Mouse (Mus musculus) stomach, embryonic 15.5 days (tissue): ENCODE measurements at regions not wholly inside any gene's neighbourhood (a gene's known extent, or its start where the extent isn't known, plus 50 kb on each side); places are given as distances from the start of the nearest gene placed in this dataset.
A peak's percentile ranks its signal among the peaks of the same experiment; 100 is the strongest.

Source experiments
- ATAC-seq: fragments of 200-750 bp; cut with Nextera tagmentation; 2 replicates; pipeline ENCODE4 v1.8.0; 2017; ENCODE audit warnings: low read depth, moderate number of reproducible peaks, moderate TSS enrichment; ENCODE audit not compliant: insufficient read depth, low FRiP score
- H3K27ac ChIP-seq: fragments of 300-500 bp; sonication (generic); 2 replicates; pipeline ENCODE4 v1.5.1; 2015; ENCODE audit warnings: mild to moderate bottlenecking, inconsistent platforms
- H3K27me3 ChIP-seq: fragments of 300-500 bp; sonication (generic); replicated peaks from 2 replicates; pipeline ENCODE4 v1.6.1; 2015; ENCODE audit warnings: inconsistent platforms
- H3K36me3 ChIP-seq: fragments of 300-500 bp; sonication (generic); 2 replicates; pipeline ENCODE4 v1.6.1; 2015; ENCODE audit warnings: inconsistent platforms
- H3K4me1 ChIP-seq: fragments of 300-500 bp; sonication (generic); 2 replicates; pipeline ENCODE4 v1.6.1; 2015; ENCODE audit warnings: inconsistent platforms
- H3K4me2 ChIP-seq: fragments of 300-500 bp; sonication (generic); 2 replicates; pipeline ENCODE4 v1.6.1; 2015; ENCODE audit warnings: mild to moderate bottlenecking, inconsistent platforms
- H3K4me3 ChIP-seq: fragments of 300-500 bp; sonication (generic); replicated peaks from 2 replicates; pipeline ENCODE4 v1.5.1; 2015; ENCODE audit warnings: inconsistent platforms
- H3K9ac ChIP-seq: fragments of 300-500 bp; sonication (generic); 2 replicates; pipeline ENCODE4 v1.6.1; 2015; ENCODE audit warnings: inconsistent platforms
- H3K9me3 ChIP-seq: fragments of 300-500 bp; sonication (generic); 2 replicates; pipeline ENCODE4 v1.6.1; 2016; ENCODE audit warnings: inconsistent platforms
- WGBS: fragments of 180-500 bp; shearing (Covaris S2); methylation state at CpG from one replicate; pipeline ENCODE4 v1.1.7; 2015; 5-methylcytosine and 5-hydroxymethylcytosine counted together

GRCm38 (mm10) chr4:8413307-8413706 lies 174.5 kb upstream of the Car8 start:
- no peaks in the 10 kb centered on the region for H3K4me1 ChIP-seq
- no peak overlapping the region for H3K27ac ChIP-seq
- H3K9me3 ChIP-seq = no peaks in the 10 kb centered on the region
- H3K9ac ChIP-seq = no peak overlapping the region
- ATAC-seq = no peak
- no peaks in the 10 kb centered on the region for H3K27me3 ChIP-seq
- no peaks in the 10 kb centered on the region for H3K36me3 ChIP-seq
- H3K4me2 ChIP-seq = no peak overlapping the region
- no peak overlapping the region for H3K4me3 ChIP-seq

GRCm38 (mm10) chr4:8400069-8400468 lies 161.2 kb upstream of the Car8 start:
- Histone ChIP-seq H3K9me3 (no peaks in the 10 kb centered on the region), H3K4me2 (no peak overlapping the region), H3K4me1 (0 out of 2 replicates have a peak, but pooled peaks cover 2% of the 10 kb centered on the region), H3K27me3 (no peaks in the 10 kb centered on the region), H3K36me3 (no peaks in the 10 kb centered on the region), H3K27ac (no peak overlapping the region), H3K4me3 (no peak overlapping the region), H3K9ac (no peak overlapping the region)
- 85% methylated on average over 2 of the region's 2 CpGs for WGBS
- ATAC-seq = no peak

- Histone ChIP-seq H3K4me3 (no peak overlapping the region), H3K36me3 (no peaks in the 10 kb centered on the region), H3K27me3 (no peaks in the 10 kb centered on the region), H3K4me1 (0 out of 2 replicates have a peak, but pooled peaks cover 2% of the 10 kb centered on the region), H3K4me2 (no peak overlapping the region), H3K9me3 (no peaks in the 10 kb centered on the region), H3K9ac (no peak overlapping the region), H3K27ac (no peak overlapping the region)
- 57% methylated on average over 1 of the region's 1 CpGs for WGBS
- no peak for ATAC-seq
Measured at GRCm38 (mm10) chr4:8399430-8399829, 160.6 kb upstream of the Car8 start.

GRCm38 (mm10) chr4:8398969-8399368 lies 160.1 kb upstream of the Car8 start:
- Histone ChIP-seq H3K36me3 (no peaks in the 10 kb centered on the region), H3K4me2 (no peak overlapping the region), H3K9me3 (no peaks in the 10 kb centered on the region), H3K4me1 (0 out of 2 replicates have a peak, but pooled peaks cover 2% of the 10 kb centered on the region), H3K27me3 (no peaks in the 10 kb centered on the region), H3K27ac (no peak overlapping the region), H3K4me3 (no peak overlapping the region), H3K9ac (no peak overlapping the region)
- ATAC-seq = 0 out of 2 replicates have a peak, but pooled peaks have one; percentile 50
- 56% methylated on average over 4 of the region's 4 CpGs for WGBS

- H3K9me3 ChIP-seq = no peaks in the 10 kb centered on the region
- H3K36me3 ChIP-seq = no peaks in the 10 kb centered on the region
- ATAC-seq = no peak
- H3K4me1 ChIP-seq = 0 out of 2 replicates have a peak, but pooled peaks cover 4% of the 10 kb centered on the region
- no peak overlapping the region for H3K4me3 ChIP-seq
- H3K27ac ChIP-seq = no peak overlapping the region
- H3K9ac ChIP-seq = no peak overlapping the region
- no peaks in the 10 kb centered on the region for H3K27me3 ChIP-seq
- 94% methylated on average over 11 of the region's 11 CpGs for WGBS
- H3K4me2 ChIP-seq = no peak overlapping the region
Measured at GRCm38 (mm10) chr4:8383162-8383561, 144.3 kb upstream of the Car8 start.

GRCm38 (mm10) chr4:8382125-8382417 lies 143.2 kb upstream of the Car8 start:
- no peak for ATAC-seq
- Histone ChIP-seq H3K9ac (no peak overlapping the region), H3K27me3 (no peaks in the 10 kb centered on the region), H3K9me3 (no peaks in the 10 kb centered on the region), H3K27ac (no peak overlapping the region), H3K4me1 (0 out of 2 replicates have a peak, but pooled peaks cover 4% of the 10 kb centered on the region), H3K4me2 (no peak overlapping the region), H3K36me3 (no peaks in the 10 kb centered on the region), H3K4me3 (no peak overlapping the region)
- WGBS = 70% methylated on average over 3 of the region's 3 CpGs

GRCm38 (mm10) chr4:8381408-8382124 lies 142.7 kb upstream of the Car8 start:
- 28% methylated on average over 13 of the region's 13 CpGs for WGBS
- H3K4me1 ChIP-seq = 0 out of 2 replicates have a peak, but pooled peaks cover 4% of the 10 kb centered on the region
- no peak for ATAC-seq
- H3K9me3 ChIP-seq = no peaks in the 10 kb centered on the region
- no peak overlapping the region for H3K4me3 ChIP-seq
- H3K36me3 ChIP-seq = no peaks in the 10 kb centered on the region
- no peak overlapping the region for H3K27ac ChIP-seq
- H3K4me2 ChIP-seq = no peak overlapping the region
- no peak overlapping the region for H3K9ac ChIP-seq
- no peaks in the 10 kb centered on the region for H3K27me3 ChIP-seq

GRCm38 (mm10) chr4:8380711-8381338 lies 142.0 kb upstream of the Car8 start:
- H3K9ac ChIP-seq = no peak overlapping the region
- H3K9me3 ChIP-seq = no peaks in the 10 kb centered on the region
- H3K36me3 ChIP-seq = no peaks in the 10 kb centered on the region
- H3K27me3 ChIP-seq = no peaks in the 10 kb centered on the region
- WGBS = 55% methylated on average over 5 of the region's 5 CpGs
- no peak overlapping the region for H3K27ac ChIP-seq
- H3K4me2 ChIP-seq = no peak overlapping the region
- no peak for ATAC-seq
- H3K4me1 ChIP-seq = 0 out of 2 replicates have a peak, but pooled peaks cover 4% of the 10 kb centered on the region
- H3K4me3 ChIP-seq = no peak overlapping the region

GRCm38 (mm10) chr4:8374737-8375489 lies 136.1 kb upstream of the Car8 start:
- Histone ChIP-seq H3K4me2 (no peak overlapping the region), H3K9me3 (no peaks in the 10 kb centered on the region), H3K4me3 (no peak overlapping the region), H3K9ac (no peak overlapping the region), H3K4me1 (no peaks in the 10 kb centered on the region), H3K27me3 (no peaks in the 10 kb centered on the region), H3K27ac (no peak overlapping the region), H3K36me3 (no peaks in the 10 kb centered on the region)
- 77% methylated on average over 6 of the region's 6 CpGs for WGBS
- ATAC-seq = peak; percentile 50; the same call in 1 of the 2 replicates

GRCm38 (mm10) chr4:8374061-8374460 lies 135.2 kb upstream of the Car8 start:
- Histone ChIP-seq H3K4me2 (no peak overlapping the region), H3K9ac (no peak overlapping the region), H3K27ac (no peak overlapping the region), H3K4me1 (no peaks in the 10 kb centered on the region), H3K9me3 (no peaks in the 10 kb centered on the region), H3K4me3 (no peak overlapping the region), H3K36me3 (no peaks in the 10 kb centered on the region), H3K27me3 (no peaks in the 10 kb centered on the region)
- ATAC-seq = no peak
- 62% methylated on average over 3 of the region's 3 CpGs for WGBS

GRCm38 (mm10) chr4:8372069-8372468 lies 133.2 kb upstream of the Car8 start:
- Histone ChIP-seq H3K27ac (no peak overlapping the region), H3K4me2 (no peak overlapping the region), H3K9ac (no peak overlapping the region), H3K36me3 (no peaks in the 10 kb centered on the region), H3K9me3 (no peaks in the 10 kb centered on the region), H3K4me1 (0 out of 2 replicates have a peak, but pooled peaks cover under 1% of the 10 kb centered on the region), H3K27me3 (no peaks in the 10 kb centered on the region), H3K4me3 (no peak overlapping the region)
- 62% methylated on average over 3 of the region's 3 CpGs for WGBS
- no peak for ATAC-seq

GRCm38 (mm10) chr4:8370786-8371185 lies 131.9 kb upstream of the Car8 start:
- H3K4me2 ChIP-seq = no peak overlapping the region
- no peak overlapping the region for H3K4me3 ChIP-seq
- H3K9ac ChIP-seq = no peak overlapping the region
- H3K36me3 ChIP-seq = no peaks in the 10 kb centered on the region
- no peak for ATAC-seq
- 55% methylated on average over 9 of the region's 9 CpGs for WGBS
- H3K27ac ChIP-seq = no peak overlapping the region
- no peaks in the 10 kb centered on the region for H3K9me3 ChIP-seq
- H3K4me1 ChIP-seq = 0 out of 2 replicates have a peak, but pooled peaks cover 3% of the 10 kb centered on the region
- H3K27me3 ChIP-seq = no peaks in the 10 kb centered on the region
